In the genomic region with DNA sequence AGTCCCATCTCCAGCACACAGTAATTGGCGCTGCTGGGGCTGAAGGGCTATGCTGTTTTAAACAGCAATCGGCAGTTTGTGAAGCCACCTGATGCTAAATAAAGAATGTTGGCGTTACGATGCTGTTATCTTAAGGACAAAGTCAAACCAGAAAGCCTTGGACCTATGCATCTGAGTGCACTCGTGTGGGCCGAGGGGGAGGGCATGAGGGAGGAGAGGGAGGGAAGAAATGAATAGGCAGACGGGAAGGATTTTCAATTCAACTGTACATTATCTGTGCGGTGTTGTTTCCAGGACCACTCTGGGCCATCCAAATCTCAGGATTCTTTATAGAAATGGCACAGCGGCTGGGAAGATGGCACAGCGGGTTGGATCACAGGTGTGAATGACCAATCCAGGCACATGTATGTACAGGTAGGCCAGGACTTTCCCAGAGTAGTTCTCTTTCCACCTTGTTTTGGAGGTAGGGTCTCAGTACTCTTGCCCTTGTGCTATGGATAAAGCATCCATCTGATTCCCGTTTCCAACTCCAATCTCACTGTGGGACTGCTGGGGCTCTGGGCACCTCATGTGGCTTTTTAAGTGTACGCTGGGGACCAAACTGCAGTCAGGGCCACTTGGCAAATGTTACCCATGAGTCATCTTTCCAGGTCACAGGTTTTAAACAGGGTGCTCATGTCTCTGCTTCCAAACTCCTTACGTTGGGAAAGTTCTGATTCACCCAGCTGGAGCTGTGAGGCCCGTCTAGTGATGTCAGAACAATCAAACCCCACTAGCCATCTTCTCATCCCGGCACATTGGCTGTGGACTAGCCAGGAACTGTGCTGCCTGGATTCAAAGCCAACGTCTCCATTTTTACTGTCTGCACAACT, we compare ENCODE assay signal across 11 mouse cellular contexts. TPM values are rescaled to one million over a fixed set of nuclear protein-coding genes. Genes with fewer than 3 reads are reported as not detected.
DNase-seq lines count a peak whose midpoint lies in the region; ATAC-seq and TF ChIP-seq lines count a peak whose summit lies in the region.
"Had no signal": no experiment of that assay in that cellular context is flagged by ENCODE, and none has a peak within 500 bp of the region (broad histone marks: within the 10 kb centered on the region; RNA-seq: fewer than 3 reads in every experiment).

A gene (minus strand): TSS at position 51 of the 872 bp plus-strand sequence.

- TF ChIP-seq POLR2A in heart, adult 2 months (IDR thresholded peaks at IDR 0.05; ENCODE audit: insufficient read depth, low read depth, low read length): no peak

- peaks cover 4% of the 10 kb centered on the region for H3K4me1 ChIP-seq in heart, embryonic 10.5 days
- H3K4me1 ChIP-seq in heart, adult 2 months (ENCODE audit: control insufficient read depth, insufficient read depth, low read length): no peaks in the 10 kb centered on the region
- H3K4me1 ChIP-seq in forebrain, embryonic 12.5 days: peaks cover 2% of the 10 kb centered on the region
- H3K4me1 ChIP-seq in limb, embryonic 15.5 days: peaks cover 8% of the 10 kb centered on the region; the same call in 1 of the 2 replicates

- H3K9me3 ChIP-seq in heart, embryonic 10.5 days: no peaks in the 10 kb centered on the region
- H3K9me3 ChIP-seq in forebrain, embryonic 12.5 days: no peaks in the 10 kb centered on the region
- no peaks in the 10 kb centered on the region for H3K9me3 ChIP-seq in limb, embryonic 15.5 days
- H3K9me3 ChIP-seq: heart, embryonic 15.5 days had no signal

- DNase-seq in heart, embryonic 10.5 days (ENCODE audit: low spot score): no peak
- no peak for DNase-seq in heart, adult 2 months
- peak; percentile 63 for DNase-seq in 3134 (ENCODE audit: extremely low read depth, insufficient read length, low spot score)
- DNase-seq in retina, postnatal 1 day: no peak
- DNase-seq in right cerebral cortex, postnatal 25 days: no peak
- no peak for DNase-seq in heart, postnatal 10 days
- DNase-seq: adrenal gland, postnatal 25 days; thymus, postnatal 25 days had no signal

- WGBS in heart, embryonic 10.5 days: 77% methylated on average over 16 of the region's 16 CpGs
- 78% methylated on average over 16 of the region's 16 CpGs for WGBS in heart, adult 2 months
- WGBS in forebrain, embryonic 12.5 days: 87% methylated on average over 16 of the region's 16 CpGs
- 80% methylated on average over 16 of the region's 16 CpGs for WGBS in limb, embryonic 15.5 days

- no peaks in the 10 kb centered on the region for H3K27me3 ChIP-seq in heart, embryonic 10.5 days (ENCODE audit: insufficient read depth, poor library complexity, severe bottlenecking)
- no peaks in the 10 kb centered on the region for H3K27me3 ChIP-seq in heart, adult 2 months (ENCODE audit: control insufficient read depth, insufficient read depth, low read length)
- H3K27me3 ChIP-seq in forebrain, embryonic 12.5 days: no peaks in the 10 kb centered on the region
- no peaks in the 10 kb centered on the region for H3K27me3 ChIP-seq in limb, embryonic 15.5 days
- H3K27me3 ChIP-seq: heart, embryonic 15.5 days had no signal

- no peak within 1 kb of the TSS for H3K4me3 ChIP-seq in heart, embryonic 10.5 days
- no peak within 1 kb of the TSS for H3K4me3 ChIP-seq in heart, adult 2 months
- H3K4me3 ChIP-seq in forebrain, embryonic 12.5 days (replicated peaks): no peak within 1 kb of the TSS
- H3K4me3 ChIP-seq in limb, embryonic 15.5 days: no peak within 1 kb of the TSS
- H3K4me3 ChIP-seq: heart, embryonic 15.5 days had no signal

- no peak within 1 kb of the TSS for H3K4me2 ChIP-seq in forebrain, embryonic 12.5 days
- no peak within 1 kb of the TSS for H3K4me2 ChIP-seq in limb, embryonic 15.5 days
- H3K4me2 ChIP-seq: heart, embryonic 15.5 days had no signal

- TF ChIP-seq CTCF in heart, adult 2 months (IDR thresholded peaks at IDR 0.05): no peak

- TF ChIP-seq EP300 in heart, adult 2 months (IDR thresholded peaks at IDR 0.05; ENCODE audit: insufficient read depth, low read depth, low read length): no peak

- intact Hi-C loops in heart, adult 2 months (cut with DNase I): no loop called here
- intact Hi-C loops in heart, postnatal 10 days (cut with DNase I): no loop called here

- peaks cover 14% of the 10 kb centered on the region for H3K36me3 ChIP-seq in heart, embryonic 10.5 days
- no peaks in the 10 kb centered on the region for H3K36me3 ChIP-seq in heart, adult 2 months (ENCODE audit: control insufficient read depth, insufficient read depth, low read length)
- H3K36me3 ChIP-seq in forebrain, embryonic 12.5 days (replicated peaks): peaks cover 38% of the 10 kb centered on the region
- 0 out of 2 replicates have a peak, but pooled peaks cover 7% of the 10 kb centered on the region for H3K36me3 ChIP-seq in limb, embryonic 15.5 days
- H3K36me3 ChIP-seq: heart, embryonic 15.5 days had no signal

- H3K79me2 ChIP-seq in heart, adult 2 months (replicated peaks; ENCODE audit: control insufficient read depth, insufficient read depth, low read length): no peaks in the 10 kb centered on the region

- H3K9ac ChIP-seq in heart, adult 2 months (ENCODE audit: low read depth, low read length): no peak within 1 kb of the TSS
- H3K9ac ChIP-seq in forebrain, embryonic 12.5 days: no peak within 1 kb of the TSS
- H3K9ac ChIP-seq in limb, embryonic 15.5 days: no peak within 1 kb of the TSS
- H3K9ac ChIP-seq: heart, embryonic 15.5 days had no signal

- H3K27ac ChIP-seq in heart, embryonic 10.5 days: no peak within 1 kb of the TSS
- no peak within 1 kb of the TSS for H3K27ac ChIP-seq in heart, adult 2 months
- H3K27ac ChIP-seq in forebrain, embryonic 12.5 days: no peak within 1 kb of the TSS
- H3K27ac ChIP-seq in limb, embryonic 15.5 days: no peak within 1 kb of the TSS
- H3K27ac ChIP-seq: heart, embryonic 15.5 days had no signal

- ATAC-seq in forebrain, embryonic 12.5 days (ENCODE audit: low FRiP score): no peak
- no peak for ATAC-seq in limb, embryonic 15.5 days (ENCODE audit: insufficient number of reproducible peaks, low FRiP score, low TSS enrichment, low read depth)

RNA-seq across cellular contexts. Expression of the gene that starts here (rescaled TPM):
- polyA plus RNA-seq in heart, embryonic 10.5 days (2016; fragmentation: Nextera tagmentation; extraction: Ambion mirVana): 7.8 and 10.5 TPM in 2 replicates
- total RNA-seq in heart, adult 2 months (2021): 1 to 10 TPM; 2.6 to 2.8 TPM
- 4.7 and 5.0 TPM in 2 replicates for polyA plus RNA-seq in heart, adult 2 months (2012; rRNA removed)
- polyA plus RNA-seq in forebrain, embryonic 12.5 days (2016; fragmentation: Nextera tagmentation; extraction: Ambion mirVana): 10.5 and 11.0 TPM in 2 replicates
- 13.4 and 14.1 TPM in 2 replicates for polyA plus RNA-seq in limb, embryonic 15.5 days (2015; fragmentation: Nextera tagmentation; extraction: Ambion mirVana)
- 1 to 10 TPM; 2.5 to 2.8 TPM for total RNA-seq in heart, postnatal 10 days (2021)
